In genomic region chr12:81748021-81748576, GRCm38 (mm10) we compare ENCODE assay signal across 15 mouse cellular contexts. TPM values are rescaled to one million over a fixed set of nuclear protein-coding genes. Genes with fewer than 3 reads are reported as not detected.
A peak's percentile ranks its signal among the peaks of the same experiment; 100 is the strongest.
DNase-seq lines count a peak whose midpoint lies in the region; ATAC-seq and TF ChIP-seq lines count a peak whose summit lies in the region.
"Had no signal": no experiment of that assay in that cellular context is flagged by ENCODE, and none has a peak within 500 bp of the region (broad histone marks: within the 10 kb centered on the region; RNA-seq: fewer than 3 reads in every experiment).

No protein-coding gene starts in this region.

- no peaks in the 10 kb centered on the region for H3K4me1 ChIP-seq in midbrain, embryonic 14.5 days (ENCODE audit: control insufficient read depth, insufficient read depth, low read length)
- H3K4me1 ChIP-seq in midbrain, embryonic 16.5 days (ENCODE audit: control insufficient read depth, insufficient read depth, low read length): no peaks in the 10 kb centered on the region; the same call in 1 of the 2 replicates
- no peaks in the 10 kb centered on the region for H3K4me1 ChIP-seq in stomach, postnatal 0 days (replicated peaks; ENCODE audit: control insufficient read depth, insufficient read depth)
- H3K4me1 ChIP-seq: kidney, embryonic 15.5 days; limb, embryonic 12.5 days had no signal

- peaks cover 9% of the 10 kb centered on the region for H3K36me3 ChIP-seq in midbrain, embryonic 14.5 days (ENCODE audit: control insufficient read depth, insufficient read depth, low read length)
- H3K36me3 ChIP-seq in midbrain, embryonic 16.5 days (ENCODE audit: control insufficient read depth, insufficient read depth, low read length): no peaks in the 10 kb centered on the region
- H3K36me3 ChIP-seq in stomach, postnatal 0 days (ENCODE audit: control insufficient read depth, insufficient read depth, low read length): no peaks in the 10 kb centered on the region
- H3K36me3 ChIP-seq: hindbrain, embryonic 15.5 days; kidney, embryonic 15.5 days; limb, embryonic 12.5 days had no signal

- no peaks in the 10 kb centered on the region for H3K27me3 ChIP-seq in midbrain, embryonic 14.5 days (ENCODE audit: control insufficient read depth, insufficient read depth, low read length)
- no peaks in the 10 kb centered on the region for H3K27me3 ChIP-seq in midbrain, embryonic 16.5 days (ENCODE audit: control insufficient read depth, insufficient read depth, low read depth, low read length)
- H3K27me3 ChIP-seq in stomach, postnatal 0 days (ENCODE audit: control insufficient read depth, insufficient read depth, low read length): no peaks in the 10 kb centered on the region
- H3K27me3 ChIP-seq: hindbrain, embryonic 15.5 days; kidney, embryonic 15.5 days; limb, embryonic 12.5 days had no signal

- peak; percentile 13 for DNase-seq in embryo, embryonic 10.5 days (ENCODE audit: low spot score)
- no peak for DNase-seq in embryo, embryonic 9.5 days (ENCODE audit: extremely low spot score)
- peak; percentile 17 for DNase-seq in midbrain, embryonic 14.5 days
- peak; percentile 13 for DNase-seq in fibroblast of lung, adult 2 months (ENCODE audit: low read depth)
- DNase-seq in stomach, postnatal 0 days (ENCODE audit: low spot score): no peak
- no peak for DNase-seq in retina, postnatal 1 day
- DNase-seq in adrenal gland, adult 18-20 months (ENCODE audit: low spot score in 2 of 2): no peak
- DNase-seq: gastrocnemius, postnatal 25 days; thymus, postnatal 14 days had no signal

- ATAC-seq in midbrain, embryonic 14.5 days (ENCODE audit: low FRiP score, low TSS enrichment): no peak
- no peak for ATAC-seq in midbrain, embryonic 16.5 days
- ATAC-seq in stomach, postnatal 0 days (ENCODE audit: low FRiP score, low TSS enrichment): no peak

- H3K9me3 ChIP-seq in midbrain, embryonic 14.5 days (ENCODE audit: control insufficient read depth, low read length): no peaks in the 10 kb centered on the region
- H3K9me3 ChIP-seq in midbrain, embryonic 16.5 days (replicated peaks; ENCODE audit: control insufficient read depth, low read length, poor library complexity, severe bottlenecking): no peaks in the 10 kb centered on the region
- no peaks in the 10 kb centered on the region for H3K9me3 ChIP-seq in stomach, postnatal 0 days (ENCODE audit: control insufficient read depth, low read length)
- H3K9me3 ChIP-seq: hindbrain, embryonic 15.5 days; kidney, embryonic 15.5 days; limb, embryonic 12.5 days had no signal

- no peak for TF ChIP-seq CTCF in stomach, postnatal 0 days (IDR thresholded peaks at IDR 0.05; ENCODE audit: low read depth)

- H3K4me2 ChIP-seq in midbrain, embryonic 14.5 days (ENCODE audit: low read length): no peak overlapping the region
- H3K4me2 ChIP-seq in midbrain, embryonic 16.5 days (ENCODE audit: low read length): no peak overlapping the region
- no peak overlapping the region for H3K4me2 ChIP-seq in stomach, postnatal 0 days (replicated peaks; ENCODE audit: low read depth)
- H3K4me2 ChIP-seq: heart, embryonic 11.5 days; hindbrain, embryonic 15.5 days; kidney, embryonic 15.5 days; limb, embryonic 12.5 days had no signal

- TF ChIP-seq EP300 in stomach, postnatal 0 days (optimal IDR thresholded peaks at IDR 0.05): no peak

- H3K4me3 ChIP-seq in midbrain, embryonic 14.5 days (replicated peaks; ENCODE audit: low read depth, low read length): no peak overlapping the region
- no peak overlapping the region for H3K4me3 ChIP-seq in midbrain, embryonic 16.5 days (ENCODE audit: low read depth, low read length)
- H3K4me3 ChIP-seq in stomach, postnatal 0 days (ENCODE audit: low read depth, low read length): no peak overlapping the region
- H3K4me3 ChIP-seq: hindbrain, embryonic 15.5 days; kidney, embryonic 15.5 days; limb, embryonic 12.5 days had no signal

- WGBS in midbrain, embryonic 14.5 days: 65% methylated on average over 4 of the region's 4 CpGs
- WGBS in midbrain, embryonic 16.5 days: 57% methylated on average over 4 of the region's 4 CpGs
- 25% methylated on average over 4 of the region's 4 CpGs for WGBS in stomach, postnatal 0 days

- 0 out of 2 replicates have a peak overlapping the region, but pooled peaks have one; percentile 13 for H3K27ac ChIP-seq in midbrain, embryonic 14.5 days (replicated peaks; ENCODE audit: low read depth, low read length)
- no peak overlapping the region for H3K27ac ChIP-seq in midbrain, embryonic 16.5 days (ENCODE audit: low read length)
- peak overlapping the region; percentile 30; the same call in 1 of the 2 replicates for H3K27ac ChIP-seq in stomach, postnatal 0 days (replicated peaks)
- H3K27ac ChIP-seq: hindbrain, embryonic 15.5 days; kidney, embryonic 15.5 days; limb, embryonic 12.5 days; liver, embryonic 14.5 days had no signal

- no peak overlapping the region for H3K9ac ChIP-seq in midbrain, embryonic 14.5 days (replicated peaks; ENCODE audit: low read length)
- H3K9ac ChIP-seq in midbrain, embryonic 16.5 days (ENCODE audit: low read depth, low read length): no peak overlapping the region
- H3K9ac ChIP-seq in stomach, postnatal 0 days (ENCODE audit: low read length): no peak overlapping the region
- H3K9ac ChIP-seq: hindbrain, embryonic 15.5 days; kidney, embryonic 15.5 days; limb, embryonic 12.5 days; liver, embryonic 14.5 days had no signal

RNA-seq across cellular contexts. Expression of gene Map3k9, which starts 32.9 kb away (rescaled TPM):
- polyA plus RNA-seq in midbrain, embryonic 14.5 days (2014; fragmentation: Nextera tagmentation; extraction: Ambion mirVana): 12.4 TPM in 2 replicates
- polyA plus RNA-seq in midbrain, embryonic 16.5 days (2015; fragmentation: Nextera tagmentation; extraction: Ambion mirVana): 8.4 and 10.9 TPM in 2 replicates
- 3.2 and 3.8 TPM in 2 replicates for polyA plus RNA-seq in stomach, postnatal 0 days (2015; fragmentation: Nextera tagmentation; extraction: Ambion mirVana)
- 1 to 10 TPM in 1 of 2 experiments, under 1 TPM in 1; 0.89 to 2.8 TPM for total RNA-seq in adrenal gland, adult 18-20 months (2021)

Comparison
In these comparisons a context has a peak if more than half of its experiments do, and no peak if none do; other contexts are left out.
1. DNase-seq: peak in embryo, embryonic 10.5 days (single experiment), midbrain, embryonic 14.5 days (single experiment) and fibroblast of lung, adult 2 months (single experiment); none in embryo, embryonic 9.5 days (single experiment), stomach, postnatal 0 days (single experiment), retina, postnatal 1 day (single experiment) and adrenal gland, adult 18-20 months (0 of 2).